8 mouse cellular contexts compared by ENCODE assay signal in the genomic region with DNA sequence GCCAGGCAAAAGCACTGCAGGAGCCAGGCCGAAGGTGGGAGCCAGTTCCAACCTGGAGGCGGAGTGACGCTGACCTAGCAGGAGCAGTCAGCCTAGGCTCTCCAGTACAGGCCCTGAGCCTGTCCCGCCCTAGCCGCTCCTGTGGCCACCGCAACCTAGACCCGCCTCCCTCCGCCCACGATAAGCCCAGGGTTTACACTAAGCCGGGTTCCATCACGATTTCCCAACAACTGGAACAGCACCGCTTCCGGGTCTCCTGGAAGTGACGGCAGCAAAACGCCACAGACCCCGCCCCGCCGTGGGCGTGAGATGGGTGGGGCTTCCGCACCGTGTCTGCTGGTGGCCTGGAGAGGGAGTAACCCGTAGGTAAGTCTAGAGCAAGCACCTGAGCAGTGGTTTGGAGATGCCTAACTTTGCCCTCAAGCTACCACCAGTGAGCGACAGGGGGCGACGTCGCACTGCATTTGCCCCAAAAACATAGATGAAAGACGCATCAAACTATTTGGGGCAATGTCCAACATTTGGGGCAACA. TPM values are rescaled to one million over a fixed set of nuclear protein-coding genes. Genes with fewer than 3 reads are reported as not detected.
DNase-seq lines count a peak whose midpoint lies in the region; ATAC-seq and TF ChIP-seq lines count a peak whose summit lies in the region.

No protein-coding gene starts in this region.

- DNase-seq in 3T3-L1 (ENCODE audit: low read depth, low spot score) = peak; percentile 99
- DNase-seq in adrenal gland, postnatal 4 days (ENCODE audit: low spot score in 2 of 2) = peak; percentile 92 to 93
- DNase-seq in embryonic facial prominence, embryonic 14.5 days (ENCODE audit: low spot score) = peak; percentile 96
- DNase-seq in heart, adult 2 months = peak; percentile 96 to 98
- peak; percentile 98 for DNase-seq in kidney, adult 8-10 months
- DNase-seq in spleen, postnatal 10 days (ENCODE audit: low spot score in 2 of 2) = peak; percentile 95 to 96

- TF ChIP-seq EP300 in heart, adult 2 months (IDR thresholded peaks at IDR 0.05; ENCODE audit: insufficient read depth, low read depth, low read length) = peak; percentile 70; the same call in 1 of the 2 replicates

- intact Hi-C loops in heart, adult 2 months (cut with DNase I) = loop anchor here (5.0 kb wide), 3 partner anchors 41 to 411 kb away; a partner anchor contains a TSS

- H3K27me3 ChIP-seq in embryonic facial prominence, embryonic 14.5 days (replicated peaks; ENCODE audit: control insufficient read depth, insufficient read depth, low read length) = no peaks in the 10 kb centered on the region
- H3K27me3 ChIP-seq in heart, adult 2 months (ENCODE audit: control insufficient read depth, insufficient read depth, low read length) = no peaks in the 10 kb centered on the region
- H3K27me3 ChIP-seq in limb, embryonic 13.5 days = no peaks in the 10 kb centered on the region
- no peaks in the 10 kb centered on the region for H3K27me3 ChIP-seq in midbrain, embryonic 16.5 days (ENCODE audit: control insufficient read depth, insufficient read depth, low read depth, low read length)

- peak overlapping the region; percentile 85 for H3K4me2 ChIP-seq in embryonic facial prominence, embryonic 14.5 days (ENCODE audit: low read depth, low read length)
- peak overlapping the region; percentile 98 for H3K4me2 ChIP-seq in limb, embryonic 13.5 days (replicated peaks)
- peak overlapping the region; percentile 82 for H3K4me2 ChIP-seq in midbrain, embryonic 16.5 days (ENCODE audit: low read length)

- peak; percentile 73 for TF ChIP-seq CTCF in heart, adult 2 months (IDR thresholded peaks at IDR 0.05)

- TF ChIP-seq POLR2A in heart, adult 2 months (IDR thresholded peaks at IDR 0.05; ENCODE audit: insufficient read depth, low read depth, low read length) = peak; percentile 83

- ATAC-seq in embryonic facial prominence, embryonic 14.5 days (ENCODE audit: low read depth) = peak; percentile 93
- peak; percentile 90 for ATAC-seq in limb, embryonic 13.5 days (ENCODE audit: low FRiP score, low read depth)
- ATAC-seq in midbrain, embryonic 16.5 days = peak; percentile 90

- H3K27ac ChIP-seq in embryonic facial prominence, embryonic 14.5 days (replicated peaks; ENCODE audit: low read depth, low read length) = peak overlapping the region; percentile 54
- H3K27ac ChIP-seq in heart, adult 2 months = peak overlapping the region; percentile 84
- 0 out of 2 replicates have a peak overlapping the region, but pooled peaks have one; percentile 29 for H3K27ac ChIP-seq in limb, embryonic 13.5 days
- H3K27ac ChIP-seq in midbrain, embryonic 16.5 days (ENCODE audit: low read length) = peak overlapping the region; percentile 44; the same call in 1 of the 2 replicates

- H3K9ac ChIP-seq in embryonic facial prominence, embryonic 14.5 days (ENCODE audit: low read depth, low read length) = peak overlapping the region; percentile 84
- H3K9ac ChIP-seq in heart, adult 2 months (ENCODE audit: low read depth, low read length) = peak overlapping the region; percentile 70
- H3K9ac ChIP-seq in limb, embryonic 13.5 days = peak overlapping the region; percentile 79
- peak overlapping the region; percentile 80 for H3K9ac ChIP-seq in midbrain, embryonic 16.5 days (ENCODE audit: low read depth, low read length)

- peaks cover 5% of the 10 kb centered on the region for H3K79me2 ChIP-seq in heart, adult 2 months (replicated peaks; ENCODE audit: control insufficient read depth, insufficient read depth, low read length)

- under 1% methylated on average over 19 of the region's 27 CpGs for WGBS in embryonic facial prominence, embryonic 14.5 days
- under 1% methylated on average over 27 of the region's 27 CpGs for WGBS in heart, adult 2 months
- WGBS in limb, embryonic 13.5 days = under 1% methylated on average over 27 of the region's 27 CpGs
- WGBS in midbrain, embryonic 16.5 days = 0% methylated on average over 23 of the region's 27 CpGs

- peak overlapping the region; percentile 85 for H3K4me3 ChIP-seq in embryonic facial prominence, embryonic 14.5 days (ENCODE audit: low read depth, low read length)
- H3K4me3 ChIP-seq in heart, adult 2 months = peak overlapping the region; percentile 95
- H3K4me3 ChIP-seq in limb, embryonic 13.5 days = peak overlapping the region; percentile 73
- H3K4me3 ChIP-seq in midbrain, embryonic 16.5 days (ENCODE audit: low read depth, low read length) = peak overlapping the region; percentile 75

- no peaks in the 10 kb centered on the region for H3K9me3 ChIP-seq in embryonic facial prominence, embryonic 14.5 days (ENCODE audit: control insufficient read depth, low read length)
- H3K9me3 ChIP-seq in limb, embryonic 13.5 days = no peaks in the 10 kb centered on the region
- H3K9me3 ChIP-seq in midbrain, embryonic 16.5 days (replicated peaks; ENCODE audit: control insufficient read depth, low read length, poor library complexity, severe bottlenecking) = no peaks in the 10 kb centered on the region

- peaks cover 24% of the 10 kb centered on the region for H3K4me1 ChIP-seq in embryonic facial prominence, embryonic 14.5 days (ENCODE audit: control insufficient read depth, insufficient read depth, low read length)
- peaks cover 23% of the 10 kb centered on the region for H3K4me1 ChIP-seq in heart, adult 2 months (ENCODE audit: control insufficient read depth, insufficient read depth, low read length)
- peaks cover 40% of the 10 kb centered on the region for H3K4me1 ChIP-seq in limb, embryonic 13.5 days
- H3K4me1 ChIP-seq in midbrain, embryonic 16.5 days (ENCODE audit: control insufficient read depth, insufficient read depth, low read length) = peaks cover 34% of the 10 kb centered on the region

- peaks cover 34% of the 10 kb centered on the region for H3K36me3 ChIP-seq in embryonic facial prominence, embryonic 14.5 days (ENCODE audit: control insufficient read depth, insufficient read depth, low read length)
- H3K36me3 ChIP-seq in heart, adult 2 months (ENCODE audit: control insufficient read depth, insufficient read depth, low read length) = peaks cover 13% of the 10 kb centered on the region
- peaks cover 46% of the 10 kb centered on the region for H3K36me3 ChIP-seq in limb, embryonic 13.5 days
- peaks cover 15% of the 10 kb centered on the region for H3K36me3 ChIP-seq in midbrain, embryonic 16.5 days (ENCODE audit: control insufficient read depth, insufficient read depth, low read length)

RNA-seq across cellular contexts. Expression of a gene that starts 1.8 kb away (rescaled TPM):
- total RNA-seq in adrenal gland, postnatal 4 days (2021) = 100 to 1,000 TPM; 202 to 211 TPM
- 353 and 373 TPM in 2 replicates for polyA plus RNA-seq in embryonic facial prominence, embryonic 14.5 days (2014; fragmentation: Nextera tagmentation; extraction: Ambion mirVana)
- total RNA-seq in heart, adult 2 months (2021) = 100 to 1,000 TPM; 150 to 162 TPM
- 239 and 248 TPM in 2 replicates for polyA plus RNA-seq in heart, adult 2 months (2012; rRNA removed)
- polyA plus RNA-seq in limb, embryonic 13.5 days (2015; fragmentation: Nextera tagmentation; extraction: Ambion mirVana) = 384 and 392 TPM in 2 replicates
- 418 and 435 TPM in 2 replicates for polyA plus RNA-seq in midbrain, embryonic 16.5 days (2015; fragmentation: Nextera tagmentation; extraction: Ambion mirVana)

RNA-seq across cellular contexts. Expression of a gene that starts 6.1 kb away (rescaled TPM):
- not detected for total RNA-seq in adrenal gland, postnatal 4 days (2021)
- polyA plus RNA-seq in embryonic facial prominence, embryonic 14.5 days (2014; fragmentation: Nextera tagmentation; extraction: Ambion mirVana) = not detected in 2 replicates
- total RNA-seq in heart, adult 2 months (2021) = not detected
- polyA plus RNA-seq in heart, adult 2 months (2012; rRNA removed) = 0.20 TPM in 1 of 2 replicates, not detected in the other
- not detected in 2 replicates for polyA plus RNA-seq in limb, embryonic 13.5 days (2015; fragmentation: Nextera tagmentation; extraction: Ambion mirVana)
- 0.13 TPM in 1 of 2 replicates, not detected in the other for polyA plus RNA-seq in midbrain, embryonic 16.5 days (2015; fragmentation: Nextera tagmentation; extraction: Ambion mirVana)

RNA-seq across cellular contexts. Expression of a gene that starts 6.7 kb away (rescaled TPM):
- 10 to 100 TPM; 17.3 to 20.6 TPM for total RNA-seq in adrenal gland, postnatal 4 days (2021)
- polyA plus RNA-seq in embryonic facial prominence, embryonic 14.5 days (2014; fragmentation: Nextera tagmentation; extraction: Ambion mirVana) = 6.8 and 8.4 TPM in 2 replicates
- 1 to 10 TPM; 8.4 to 9.8 TPM for total RNA-seq in heart, adult 2 months (2021)
- 3.2 and 3.6 TPM in 2 replicates for polyA plus RNA-seq in heart, adult 2 months (2012; rRNA removed)
- polyA plus RNA-seq in limb, embryonic 13.5 days (2015; fragmentation: Nextera tagmentation; extraction: Ambion mirVana) = 9.9 and 11.4 TPM in 2 replicates
- polyA plus RNA-seq in midbrain, embryonic 16.5 days (2015; fragmentation: Nextera tagmentation; extraction: Ambion mirVana) = 13.0 and 14.3 TPM in 2 replicates

RNA-seq across cellular contexts. Expression of a gene that starts 23.7 kb away (rescaled TPM):
- total RNA-seq in adrenal gland, postnatal 4 days (2021) = 10 to 100 TPM; 23.6 to 25.7 TPM
- 17.7 and 19.9 TPM in 2 replicates for polyA plus RNA-seq in embryonic facial prominence, embryonic 14.5 days (2014; fragmentation: Nextera tagmentation; extraction: Ambion mirVana)
- total RNA-seq in heart, adult 2 months (2021) = 10 to 100 TPM in 1 of 2 experiments, 1 to 10 TPM in 1; 9.7 to 11.2 TPM
- polyA plus RNA-seq in heart, adult 2 months (2012; rRNA removed) = 1.3 and 1.6 TPM in 2 replicates
- polyA plus RNA-seq in limb, embryonic 13.5 days (2015; fragmentation: Nextera tagmentation; extraction: Ambion mirVana) = 15.4 and 16.4 TPM in 2 replicates
- 16.6 and 24.6 TPM in 2 replicates for polyA plus RNA-seq in midbrain, embryonic 16.5 days (2015; fragmentation: Nextera tagmentation; extraction: Ambion mirVana)

RNA-seq across cellular contexts. Expression of a gene that starts 27.6 kb away (rescaled TPM):
- total RNA-seq in adrenal gland, postnatal 4 days (2021) = not detected
- not detected in 2 replicates for polyA plus RNA-seq in embryonic facial prominence, embryonic 14.5 days (2014; fragmentation: Nextera tagmentation; extraction: Ambion mirVana)
- total RNA-seq in heart, adult 2 months (2021) = not detected
- not detected in 2 replicates for polyA plus RNA-seq in heart, adult 2 months (2012; rRNA removed)
- not detected in 2 replicates for polyA plus RNA-seq in limb, embryonic 13.5 days (2015; fragmentation: Nextera tagmentation; extraction: Ambion mirVana)
- not detected in 2 replicates for polyA plus RNA-seq in midbrain, embryonic 16.5 days (2015; fragmentation: Nextera tagmentation; extraction: Ambion mirVana)

Comparison
In these comparisons a context has a peak if more than half of its experiments do, and no peak if none do; other contexts are left out.
1. Peak in every context shown above with its lines: DNase-seq, ATAC-seq, H3K4me3 ChIP-seq and H3K27ac ChIP-seq.
2. H3K27ac ChIP-seq: peak in every context shown above with its lines; median percentile 84 in heart, adult 2 months; 54 in embryonic facial prominence, embryonic 14.5 days; 44 in midbrain, embryonic 16.5 days; 29 in limb, embryonic 13.5 days.